Mouse (Mus musculus): ENCODE measurements around the gene Slc25a22. TPM values are rescaled to one million over a fixed set of nuclear protein-coding genes. Genes with fewer than 3 reads are reported as not detected.

The Slc25a22 gene
- polyA plus RNA-seq, 1 experiment from 2014 or later: 58.2 TPM

- H3K27ac ChIP-seq: no peak overlapping the region
- H3K36me3 ChIP-seq (ENCODE audit: poor library complexity, severe bottlenecking): no peaks in the 10 kb centered on the region
- H3K9me3 ChIP-seq (replicated peaks): no peaks in the 10 kb centered on the region
- H3K4me1 ChIP-seq: peaks cover 56% of the 10 kb centered on the region
- WGBS: 84% methylated on average over 5 of the region's 5 CpGs
- H3K27me3 ChIP-seq: peaks cover 39% of the 10 kb centered on the region
- no peak overlapping the region for H3K9ac ChIP-seq
- no peak overlapping the region for H3K4me2 ChIP-seq
- H3K4me3 ChIP-seq: no peak overlapping the region
- ATAC-seq: no peak
Measured at GRCm38 (mm10) chr7:141478270-141478748, 40.6 kb upstream of the Slc25a22 start.

DNA sequence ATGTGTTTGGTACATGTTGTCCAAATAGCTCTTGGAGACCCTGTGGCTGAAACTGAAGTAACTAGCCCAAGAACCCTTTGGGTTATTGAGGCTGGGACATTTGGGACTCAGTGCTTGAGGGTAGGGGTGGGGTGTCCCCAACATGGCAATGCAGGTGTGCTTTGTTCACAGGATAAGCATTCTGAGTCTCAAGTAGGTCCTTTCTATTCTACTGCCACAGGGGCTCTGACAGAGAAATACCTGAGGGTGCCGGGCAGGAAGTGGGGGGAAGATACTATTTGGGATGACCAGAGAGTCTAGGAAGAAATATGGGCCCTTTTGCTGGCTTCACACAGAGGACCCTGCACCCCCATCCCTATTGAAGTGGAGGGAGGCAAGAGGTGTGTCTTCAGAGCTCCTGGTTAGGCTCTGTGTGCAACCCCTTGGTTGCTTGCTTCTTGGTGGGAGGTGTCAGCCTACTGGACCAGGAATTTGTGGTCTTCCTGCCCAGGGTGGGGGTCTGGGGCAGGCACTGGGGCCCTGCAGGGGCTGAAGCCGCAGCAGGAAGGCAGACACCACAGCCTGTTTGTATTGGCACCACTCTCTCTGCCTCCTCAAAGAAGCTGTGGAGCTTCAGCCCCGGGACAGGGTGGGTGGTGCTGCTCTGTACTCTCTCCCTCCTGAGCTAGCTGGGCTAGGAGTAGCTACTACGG, 40.0 kb upstream of the Slc25a22 start:
- Histone ChIP-seq H3K27ac (no peak overlapping the region), H3K36me3 (ENCODE audit: poor library complexity, severe bottlenecking) (peaks cover 3% of the 10 kb centered on the region; the same call in 1 of the 2 replicates), H3K27me3 (peaks cover 33% of the 10 kb centered on the region), H3K4me2 (no peak overlapping the region), H3K9ac (no peak overlapping the region), H3K4me1 (peaks cover 52% of the 10 kb centered on the region), H3K9me3 (replicated peaks) (no peaks in the 10 kb centered on the region), H3K4me3 (no peak overlapping the region)
- no peak for ATAC-seq
- 71% methylated on average over 4 of the region's 4 CpGs for WGBS

DNA sequence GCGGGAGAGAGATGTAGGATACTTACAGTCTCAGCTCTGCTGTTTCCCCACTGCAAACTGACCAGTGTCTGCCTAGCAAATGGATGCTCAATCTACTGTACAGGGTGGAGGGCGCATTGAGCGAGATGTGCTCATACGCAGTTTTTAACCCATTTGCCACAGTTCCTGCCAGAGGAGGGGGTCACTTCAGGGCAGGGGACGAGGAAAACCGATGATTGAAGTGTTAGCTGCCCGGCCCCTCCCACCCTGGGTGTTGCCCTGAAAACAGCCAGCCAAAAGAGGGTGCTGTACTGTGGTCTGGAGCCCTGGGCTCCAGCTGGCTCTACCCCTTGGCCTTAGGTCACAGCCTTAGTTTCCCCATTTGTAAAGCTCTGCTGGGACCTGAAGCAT, 39.3 kb upstream of the Slc25a22 start:
- no peak overlapping the region for H3K9ac ChIP-seq
- H3K4me2 ChIP-seq: peak overlapping the region; percentile 87
- H3K9me3 ChIP-seq (replicated peaks): no peaks in the 10 kb centered on the region
- 31% methylated on average over 7 of the region's 7 CpGs for WGBS
- H3K4me1 ChIP-seq: peaks cover 46% of the 10 kb centered on the region
- no peak overlapping the region for H3K4me3 ChIP-seq
- peaks cover 31% of the 10 kb centered on the region for H3K27me3 ChIP-seq
- H3K27ac ChIP-seq: peak overlapping the region; percentile 25; the same call in 1 of the 2 replicates
- peaks cover 10% of the 10 kb centered on the region for H3K36me3 ChIP-seq (ENCODE audit: poor library complexity, severe bottlenecking)
- no peak for ATAC-seq

DNA sequence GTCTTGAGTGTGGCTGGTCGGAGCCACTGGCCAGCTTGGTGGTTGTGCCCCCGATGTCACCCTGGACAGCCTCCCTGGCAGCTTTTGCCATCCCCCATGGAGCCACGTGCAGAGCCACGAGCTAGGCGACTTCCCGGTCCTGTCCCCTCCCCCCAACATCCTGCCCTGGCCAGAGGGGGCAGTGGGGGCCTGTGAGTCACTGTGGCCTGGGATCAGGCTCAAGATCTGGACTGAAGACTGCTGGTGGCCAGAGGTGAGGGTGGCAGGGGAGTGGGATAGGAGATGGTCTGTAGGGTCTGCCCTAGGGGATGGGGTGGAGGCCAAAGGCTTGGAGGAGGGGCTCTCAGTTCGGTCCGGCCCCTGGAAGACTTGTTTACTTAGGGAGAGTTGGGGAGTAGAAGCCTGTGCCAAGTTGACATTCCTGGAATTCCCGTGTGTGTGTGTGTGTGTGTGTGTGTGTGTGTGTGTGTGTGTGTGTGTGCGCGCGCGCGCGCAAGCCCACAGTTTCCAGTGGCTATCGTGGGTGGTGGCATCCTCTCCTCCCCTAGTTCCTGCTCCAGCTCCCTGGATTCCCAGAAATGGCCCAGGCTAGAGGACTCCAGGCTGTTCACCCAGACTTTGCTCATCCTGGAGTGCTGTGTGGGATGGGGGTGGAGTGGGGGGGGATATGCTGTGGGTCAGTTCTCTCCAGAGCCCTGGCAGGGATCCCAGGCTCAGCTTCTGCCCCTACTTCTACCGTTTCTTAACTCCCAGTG, 38.7 kb upstream of the Slc25a22 start:
- peaks cover 41% of the 10 kb centered on the region for H3K4me1 ChIP-seq
- no peaks in the 10 kb centered on the region for H3K9me3 ChIP-seq (replicated peaks)
- peaks cover 14% of the 10 kb centered on the region for H3K36me3 ChIP-seq (ENCODE audit: poor library complexity, severe bottlenecking)
- peak overlapping the region; percentile 87 for H3K4me2 ChIP-seq
- H3K27ac ChIP-seq: peak overlapping the region; percentile 25; the same call in 1 of the 2 replicates
- peak overlapping the region; percentile 86 for H3K9ac ChIP-seq
- peak overlapping the region; percentile 81 for H3K4me3 ChIP-seq
- no peak for ATAC-seq
- WGBS: 8% methylated on average over 17 of the region's 17 CpGs
- peaks cover 27% of the 10 kb centered on the region for H3K27me3 ChIP-seq

- no peak for ATAC-seq
- Histone ChIP-seq H3K9ac (peak overlapping the region; percentile 86), H3K4me1 (peaks cover 35% of the 10 kb centered on the region), H3K4me3 (peak overlapping the region; percentile 81), H3K27ac (no peak overlapping the region), H3K4me2 (peak overlapping the region; percentile 87), H3K9me3 (replicated peaks) (no peaks in the 10 kb centered on the region), H3K27me3 (peaks cover 27% of the 10 kb centered on the region), H3K36me3 (ENCODE audit: poor library complexity, severe bottlenecking) (peaks cover 20% of the 10 kb centered on the region)
- WGBS: 4% methylated on average over 12 of the region's 12 CpGs
Measured at GRCm38 (mm10) chr7:141475805-141476158, 38.1 kb upstream of the Slc25a22 start.

DNA sequence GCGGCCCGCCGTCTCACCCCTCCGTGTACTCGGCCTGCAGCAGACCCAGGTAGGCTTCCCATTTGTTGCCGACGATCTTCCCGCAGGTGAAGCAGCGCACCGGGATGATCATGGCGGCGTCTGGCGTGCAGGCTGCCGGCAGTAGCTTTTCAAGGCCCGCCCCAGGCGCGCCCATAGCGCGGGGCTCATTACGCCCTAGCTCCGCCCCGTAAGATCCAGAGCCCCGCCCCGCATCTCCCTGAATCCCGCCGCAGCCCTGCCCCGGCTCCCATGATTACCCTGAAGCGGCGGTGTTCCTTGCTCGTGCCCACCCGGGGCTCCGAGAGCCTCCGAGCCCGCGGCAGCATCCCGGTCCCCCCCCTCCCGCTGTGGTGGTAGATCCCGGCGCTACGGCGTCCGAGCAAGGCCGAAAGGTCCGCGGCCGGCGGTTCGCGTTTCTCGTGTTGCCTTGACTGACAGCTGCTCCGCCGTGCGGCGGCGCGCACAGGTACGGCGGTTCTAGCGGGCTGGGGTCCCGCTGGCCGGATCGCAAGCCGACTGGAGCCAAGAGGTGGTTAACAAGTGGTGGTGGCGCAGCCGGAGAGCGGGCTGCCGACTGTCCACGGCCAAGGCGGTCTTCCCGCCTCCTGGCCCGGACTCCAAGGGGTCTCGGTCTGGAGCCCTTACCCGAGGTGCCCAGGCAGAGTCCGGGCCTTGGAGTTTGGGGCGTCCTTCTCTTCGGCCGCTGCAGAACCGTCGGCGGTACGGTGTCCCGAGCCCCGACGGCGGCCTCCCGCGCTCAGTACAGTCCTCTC, 37.5 kb upstream of the Slc25a22 start, which contains the start of the genes Polr2l and Tspan4:
Polr2l (minus strand) TSS at position 122 of the 794 bp plus-strand sequence.
Tspan4 (plus strand) TSS at position 230 of the 794 bp plus-strand sequence.
- Histone ChIP-seq H3K27ac (peak within 1 kb of the TSS; percentile 85), H3K4me2 (peak within 1 kb of the TSS; percentile 87), H3K4me3 (peak within 1 kb of the TSS; percentile 81), H3K36me3 (ENCODE audit: poor library complexity, severe bottlenecking) (peaks cover 26% of the 10 kb centered on the region), H3K4me1 (peaks cover 34% of the 10 kb centered on the region), H3K9ac (peak within 1 kb of the TSS; percentile 86), H3K27me3 (peaks cover 27% of the 10 kb centered on the region), H3K9me3 (replicated peaks) (no peaks in the 10 kb centered on the region)
- WGBS: under 1% methylated on average over 87 of the region's 87 CpGs
- ATAC-seq: peak; percentile 91

DNA sequence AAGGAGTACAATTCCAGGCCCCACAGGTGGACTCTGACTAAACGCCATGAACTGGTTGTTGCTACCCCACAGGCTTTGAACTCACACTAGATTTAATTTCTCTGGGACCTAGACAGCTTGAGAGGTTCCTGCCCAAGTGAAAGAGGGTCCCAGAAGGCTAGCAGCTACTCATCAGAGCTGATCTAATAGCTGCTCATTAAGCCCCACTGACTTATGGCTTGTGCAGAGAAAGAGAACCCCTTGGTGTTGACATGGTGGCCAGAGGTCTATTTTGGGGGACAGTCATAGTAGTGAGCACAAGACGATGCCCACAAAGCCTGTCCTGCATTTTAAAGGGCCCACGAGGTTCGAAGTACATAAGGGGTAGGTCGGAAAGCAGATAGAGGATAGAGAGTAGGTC, 36.5 kb upstream of the Slc25a22 start:
- ATAC-seq: no peak
- H3K9me3 ChIP-seq (replicated peaks): no peaks in the 10 kb centered on the region
- 9% methylated on average over 5 of the region's 5 CpGs for WGBS

DNA sequence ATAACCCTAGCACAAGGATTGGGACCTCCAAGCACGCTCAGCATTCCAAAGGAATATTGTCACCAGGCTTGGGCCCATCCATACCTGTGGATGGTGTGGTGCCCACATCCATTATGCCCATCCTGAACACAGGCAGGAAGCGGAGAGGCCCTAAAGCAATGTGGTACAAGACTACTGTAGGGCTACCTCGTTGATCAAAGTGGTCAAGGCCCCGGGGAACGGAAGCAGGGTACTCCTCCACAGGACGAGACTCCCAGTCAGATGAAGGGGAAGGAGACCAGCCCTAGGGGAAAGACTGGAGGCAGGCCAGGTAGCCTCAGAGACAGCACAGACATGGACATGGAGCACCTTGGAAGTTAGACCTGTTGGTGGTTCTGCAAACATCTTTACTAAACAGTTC, 35.1 kb upstream of the Slc25a22 start:
- WGBS: 89% methylated on average over 6 of the region's 6 CpGs
- Histone ChIP-seq H3K9ac (no peak overlapping the region), H3K4me2 (no peak overlapping the region), H3K4me3 (no peak overlapping the region), H3K36me3 (ENCODE audit: poor library complexity, severe bottlenecking) (peaks cover 36% of the 10 kb centered on the region), H3K4me1 (peaks cover 58% of the 10 kb centered on the region), H3K9me3 (replicated peaks) (no peaks in the 10 kb centered on the region), H3K27ac (no peak overlapping the region), H3K27me3 (peaks cover 21% of the 10 kb centered on the region)
- ATAC-seq: no peak

More for the DNA sequence above, 36.5 kb upstream of the Slc25a22 start:
- Histone ChIP-seq H3K27me3 (peaks cover 27% of the 10 kb centered on the region), H3K27ac (no peak overlapping the region), H3K4me2 (peak overlapping the region; percentile 87), H3K4me1 (peaks cover 44% of the 10 kb centered on the region), H3K36me3 (ENCODE audit: poor library complexity, severe bottlenecking) (peaks cover 36% of the 10 kb centered on the region), H3K9ac (peak overlapping the region; percentile 86), H3K4me3 (peak overlapping the region; percentile 81)

DNA sequence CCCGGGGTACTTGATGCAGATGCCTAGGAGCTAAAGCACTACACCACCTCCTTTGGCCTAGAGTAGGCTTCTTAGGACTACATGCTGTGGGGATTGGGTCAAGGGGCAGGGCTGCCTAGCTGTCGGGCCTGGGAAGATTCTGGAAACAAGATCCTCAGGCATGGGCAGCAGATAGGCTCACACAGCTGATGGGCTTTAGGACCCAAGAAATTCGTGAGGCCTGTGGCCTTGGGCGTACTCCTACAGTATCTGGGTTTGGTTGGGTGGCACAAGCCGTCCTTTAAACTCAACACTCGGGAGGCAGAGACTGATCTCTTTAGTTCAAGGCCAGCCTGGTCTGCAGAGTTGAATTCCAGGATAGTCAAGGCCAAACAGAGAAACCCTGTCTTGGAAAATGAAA, 34.5 kb upstream of the Slc25a22 start:
- Histone ChIP-seq H3K9ac (no peak overlapping the region), H3K4me3 (no peak overlapping the region), H3K27me3 (peaks cover 19% of the 10 kb centered on the region), H3K27ac (no peak overlapping the region), H3K4me1 (peaks cover 62% of the 10 kb centered on the region), H3K36me3 (ENCODE audit: poor library complexity, severe bottlenecking) (peaks cover 36% of the 10 kb centered on the region), H3K4me2 (no peak overlapping the region), H3K9me3 (replicated peaks) (no peaks in the 10 kb centered on the region)
- WGBS: 82% methylated on average over 6 of the region's 6 CpGs
- no peak for ATAC-seq

GRCm38 (mm10) chr7:141471236-141471635, 33.5 kb upstream of the Slc25a22 start:
- H3K4me1 ChIP-seq: peaks cover 59% of the 10 kb centered on the region
- no peak overlapping the region for H3K4me2 ChIP-seq
- ATAC-seq: no peak
- H3K27me3 ChIP-seq: peaks cover 18% of the 10 kb centered on the region
- H3K9ac ChIP-seq: no peak overlapping the region
- WGBS: 77% methylated on average over 1 of the region's 1 CpGs
- no peak overlapping the region for H3K27ac ChIP-seq
- H3K9me3 ChIP-seq (replicated peaks): no peaks in the 10 kb centered on the region
- H3K36me3 ChIP-seq (ENCODE audit: poor library complexity, severe bottlenecking): peaks cover 36% of the 10 kb centered on the region
- H3K4me3 ChIP-seq: no peak overlapping the region

DNA sequence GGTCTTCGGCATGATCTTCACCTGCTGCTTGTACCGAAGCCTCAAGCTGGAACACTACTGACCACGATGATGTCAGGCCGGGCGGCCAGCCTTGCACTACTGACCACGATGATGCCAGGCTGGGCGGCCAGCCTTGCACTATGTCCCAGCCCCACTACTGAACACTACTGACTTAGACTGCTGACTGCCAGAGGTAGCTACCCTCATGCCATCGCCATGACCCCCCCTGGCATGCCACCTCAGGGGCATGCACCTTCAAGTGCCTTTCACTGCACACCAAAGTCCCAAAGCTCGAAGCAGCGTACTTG, 32.9 kb upstream of the Slc25a22 start:
- peaks cover 18% of the 10 kb centered on the region for H3K27me3 ChIP-seq
- no peak overlapping the region for H3K4me3 ChIP-seq
- H3K4me1 ChIP-seq: peaks cover 53% of the 10 kb centered on the region
- no peak overlapping the region for H3K27ac ChIP-seq
- no peak for ATAC-seq
- WGBS: 92% methylated on average over 10 of the region's 10 CpGs
- H3K36me3 ChIP-seq (ENCODE audit: poor library complexity, severe bottlenecking): peaks cover 36% of the 10 kb centered on the region
- H3K9me3 ChIP-seq (replicated peaks): no peaks in the 10 kb centered on the region
- no peak overlapping the region for H3K4me2 ChIP-seq
- no peak overlapping the region for H3K9ac ChIP-seq

Data from forebrain, embryonic 13.5 days (tissue).